Mouse (Mus musculus) myocyte (in vitro differentiated cells): ENCODE results near the gene Ier3. TPM values are rescaled to one million over a fixed set of nuclear protein-coding genes. Genes with fewer than 3 reads are reported as not detected.

Experiments
- H3K27me3 ChIP-seq: one replicate; pipeline ENCODE4 v1.6.1; 2011; ENCODE audit not compliant: control insufficient read depth, insufficient read depth, insufficient read length
- H3K36me3 ChIP-seq: one replicate; pipeline ENCODE4 v1.6.1; 2011; ENCODE audit not compliant: control insufficient read depth, insufficient read depth
- H3K4me2 ChIP-seq: one replicate; pipeline ENCODE4 v1.6.1; 2011; ENCODE audit warnings: low read depth, control low read depth
- H3K4me3 ChIP-seq: one replicate; pipeline ENCODE4 v1.5.1; 2011; ENCODE audit warnings: mild to moderate bottlenecking, control low read depth, moderate library complexity
- H3K79me2 ChIP-seq: one replicate; pipeline ENCODE4 v1.6.1; 2011; ENCODE audit not compliant: control insufficient read depth, insufficient read depth
- H3ac ChIP-seq: one replicate; pipeline ENCODE4 v1.6.1; 2011; ENCODE audit not compliant: control insufficient read depth, insufficient read length
- CEBPB ChIP-seq: IDR thresholded peaks from 2 replicates; pipeline ENCODE4 v1.6.1; 2011; ENCODE audit warnings: mild to moderate bottlenecking, moderate library complexity; ENCODE audit not compliant: poor library complexity, insufficient read depth, severe bottlenecking
- E2F4 ChIP-seq: IDR thresholded peaks from one replicate; pipeline ENCODE4 v1.6.1; 2011; ENCODE audit warnings: mild to moderate bottlenecking, control low read depth, moderate library complexity; ENCODE audit not compliant: insufficient read depth
- MAX ChIP-seq: IDR thresholded peaks from one replicate; pipeline ENCODE4 v1.6.1; 2011; ENCODE audit warnings: low read depth, mild to moderate bottlenecking, control low read depth
- MYOD1 ChIP-seq, 3 experiments: IDR thresholded peaks; one replicate each; pipeline ENCODE4 v1.6.1; 2011; ENCODE audit warnings: control low read depth in 2 of 3, low read depth in 2 of 3, mild to moderate bottlenecking in 2 of 3, moderate library complexity in 1 of 3; ENCODE audit not compliant: insufficient read length in 2 of 3, control insufficient read depth in 1 of 3
- MYOG ChIP-seq, 3 experiments: IDR thresholded peaks; one replicate each; pipeline ENCODE4 v1.6.1; 2011; ENCODE audit warnings: control low read depth in 2 of 3, low read depth in 2 of 3, mild to moderate bottlenecking in 2 of 3; ENCODE audit not compliant: insufficient read length in 2 of 3, control insufficient read depth in 1 of 3, insufficient read depth in 1 of 3
- POLR2A ChIP-seq: IDR thresholded peaks from one replicate; pipeline ENCODE4 v1.6.1; 2011; ENCODE audit warnings: low read depth, mild to moderate bottlenecking, control low read depth, moderate library complexity; ENCODE audit not compliant: insufficient read length
- POLR2AphosphoS2 ChIP-seq: IDR thresholded peaks from one replicate; pipeline ENCODE4 v1.6.1; 2011; ENCODE audit warnings: low read depth, control low read depth; ENCODE audit not compliant: insufficient read length
- REST ChIP-seq: IDR thresholded peaks from one replicate; pipeline ENCODE4 v1.6.1; 2011; ENCODE audit warnings: mild to moderate bottlenecking, control low read depth, moderate library complexity; ENCODE audit not compliant: insufficient read depth, insufficient read length
- SRF ChIP-seq: IDR thresholded peaks from one replicate; pipeline ENCODE4 v1.6.1; 2011; ENCODE audit warnings: low read depth; ENCODE audit not compliant: control insufficient read depth, insufficient read length
- TCF12 ChIP-seq: IDR thresholded peaks from one replicate; pipeline ENCODE4 v1.6.1; 2011; ENCODE audit warnings: mild to moderate bottlenecking, control low read depth; ENCODE audit not compliant: poor library complexity, insufficient read depth, severe bottlenecking
- TCF3 ChIP-seq: IDR thresholded peaks from one replicate; pipeline ENCODE4 v1.6.1; 2011; ENCODE audit warnings: low read depth, control low read depth; ENCODE audit not compliant: insufficient read length
- USF1 ChIP-seq: IDR thresholded peaks from one replicate; pipeline ENCODE4 v1.6.1; 2011; ENCODE audit warnings: low read depth, mild to moderate bottlenecking, control low read depth, moderate library complexity
- polyA plus RNA-seq: library from polyadenylated mRNA; unstranded; fragments of >200 nt; fragmentation: generic; extraction: Trizol; gene quantifications from one replicate; pipeline ENCODE4 v1.2.1, GENCODE M21; 2012; ENCODE audit warnings: missing spikeins

The Ier3 gene
- 45.1 TPM for polyA plus RNA-seq

DNA sequence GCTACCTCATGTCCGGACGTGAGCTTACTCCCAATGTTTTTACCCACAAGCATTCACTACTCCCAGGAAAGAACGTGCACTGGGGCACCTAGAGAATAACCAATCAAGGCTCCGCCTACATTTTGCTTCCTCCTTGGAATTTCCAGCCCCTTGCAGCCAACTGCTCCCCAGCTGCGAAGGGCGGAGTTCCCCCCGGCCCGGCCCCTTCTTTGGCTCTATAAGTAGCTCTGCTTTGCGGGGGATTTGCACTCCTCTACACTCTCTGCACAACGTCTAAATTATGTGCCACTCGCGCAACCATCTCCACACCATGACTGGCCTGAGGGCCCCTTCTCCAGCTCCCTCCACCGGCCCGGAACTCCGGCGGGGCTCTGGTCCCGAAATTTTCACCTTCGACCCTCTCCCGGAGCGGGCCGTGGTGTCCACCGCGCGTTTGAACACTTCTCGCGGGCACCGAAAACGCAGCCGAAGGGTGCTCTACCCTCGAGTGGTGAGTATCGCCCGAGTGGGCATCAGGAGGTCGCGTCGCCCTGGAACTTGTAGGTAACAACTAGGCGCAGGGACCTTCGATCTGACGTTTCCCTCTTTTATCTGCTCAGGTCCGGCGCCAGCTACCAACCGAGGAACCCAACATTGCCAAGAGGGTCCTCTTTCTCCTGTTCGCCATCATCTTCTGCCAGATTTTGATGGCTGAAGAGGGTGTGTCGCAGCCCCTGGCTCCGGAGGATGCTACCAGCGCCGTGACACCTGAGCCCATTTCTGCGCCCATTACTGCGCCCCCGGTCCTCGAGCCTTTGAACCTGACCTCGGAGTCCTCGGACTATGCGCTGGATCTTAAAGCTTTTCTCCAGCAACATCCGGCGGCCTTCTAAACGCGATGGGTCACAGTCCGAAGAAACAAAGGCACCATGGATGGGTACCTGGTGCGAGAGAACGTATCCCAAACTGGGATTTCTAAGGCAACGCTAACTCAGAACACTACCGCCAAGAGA is at the start of gene Ier3:
Gene Ier3, plus strand, starts transcription at position 246 of the 992 bp plus-strand sequence.
- peak within 1 kb of the TSS; percentile 24 for H3ac ChIP-seq
- peak within 1 kb of the TSS; percentile 100 for H3K4me3 ChIP-seq
- H3K36me3 ChIP-seq, result peaks cover 4% of the 10 kb centered on the region
- peak within 1 kb of the TSS; percentile 96 for H3K4me2 ChIP-seq
- H3K27me3 ChIP-seq, result no peaks in the 10 kb centered on the region
- peaks cover 11% of the 10 kb centered on the region for H3K79me2 ChIP-seq
- TF ChIP-seq MYOG (IDR thresholded peaks at IDR 0.05; ENCODE audit: control insufficient read depth in 1 of 3, insufficient read depth in 1 of 3, insufficient read length in 2 of 3, low read depth in 2 of 3) (peak in 1 of 3 experiments; percentile 57), SRF (no peak), POLR2AphosphoS2 (peak; percentile 97), MYOD1 (IDR thresholded peaks at IDR 0.05; ENCODE audit: control insufficient read depth in 1 of 3, insufficient read length in 2 of 3, low read depth in 2 of 3) (no peak), POLR2A (peak; percentile 92)

DNA sequence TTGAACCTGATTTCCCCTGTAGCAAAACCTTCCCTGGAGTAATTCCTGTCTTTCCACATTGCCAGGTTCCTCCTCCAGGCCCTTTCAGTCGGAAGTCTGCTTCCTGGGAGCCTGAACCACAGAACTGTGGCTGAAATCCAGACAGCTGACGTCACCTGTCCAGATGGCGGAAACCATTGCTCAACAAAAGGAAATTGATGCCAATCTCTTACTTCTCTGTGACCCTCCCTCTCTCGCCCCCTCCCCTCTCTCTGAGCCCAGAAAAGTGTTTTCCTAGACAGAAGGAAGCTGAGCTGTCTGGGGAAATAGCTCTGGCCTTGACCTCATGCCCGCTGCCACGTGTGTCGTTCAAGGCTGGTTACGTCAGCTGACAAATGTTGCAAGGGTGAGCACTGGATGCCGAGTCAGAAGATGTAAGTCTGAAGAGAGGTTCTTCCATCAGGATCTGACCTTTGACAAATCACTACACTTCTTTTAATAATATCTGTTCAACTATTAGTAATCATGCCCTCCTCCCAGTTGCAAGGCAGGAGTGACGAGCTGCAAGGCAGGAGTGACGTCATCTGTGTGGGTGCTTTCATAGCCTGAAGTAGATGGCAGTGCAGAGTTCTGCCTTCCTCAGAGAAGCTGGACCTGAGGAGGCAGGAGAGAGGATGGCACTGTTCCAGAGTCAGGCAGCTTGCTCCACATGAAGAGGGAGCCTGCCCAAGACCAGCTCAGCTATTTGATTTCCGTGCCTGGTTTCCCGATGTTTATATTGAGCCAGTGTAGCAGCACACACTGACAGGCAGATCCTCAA is 44.5 kb upstream of the Ier3 start:
- H3K27me3 ChIP-seq, result no peaks in the 10 kb centered on the region
- peak overlapping the region; percentile 61 for H3K4me2 ChIP-seq
- no peak overlapping the region for H3ac ChIP-seq
- H3K36me3 ChIP-seq, result no peaks in the 10 kb centered on the region
- no peak overlapping the region for H3K4me3 ChIP-seq
- H3K79me2 ChIP-seq, result no peaks in the 10 kb centered on the region
- peak; percentile 57 for TF ChIP-seq USF1
- TF ChIP-seq POLR2AphosphoS2, result no peak
- TF ChIP-seq SRF, result no peak
- no peak for TF ChIP-seq MAX
- no peak for TF ChIP-seq TCF3
- TF ChIP-seq E2F4, result no peak
- no peak for TF ChIP-seq REST
- no peak for TF ChIP-seq POLR2A
- TF ChIP-seq TCF12, result peak; percentile 50
- peak in 2 of 3 experiments; percentile 24 to 45 for TF ChIP-seq MYOD1 (IDR thresholded peaks at IDR 0.05; ENCODE audit: control insufficient read depth in 1 of 3, insufficient read length in 2 of 3, low read depth in 2 of 3)
- peak in 1 of 3 experiments; percentile 67 for TF ChIP-seq MYOG (IDR thresholded peaks at IDR 0.05; ENCODE audit: control insufficient read depth in 1 of 3, insufficient read depth in 1 of 3, insufficient read length in 2 of 3, low read depth in 2 of 3)
- TF ChIP-seq CEBPB, result peak; percentile 99

DNA sequence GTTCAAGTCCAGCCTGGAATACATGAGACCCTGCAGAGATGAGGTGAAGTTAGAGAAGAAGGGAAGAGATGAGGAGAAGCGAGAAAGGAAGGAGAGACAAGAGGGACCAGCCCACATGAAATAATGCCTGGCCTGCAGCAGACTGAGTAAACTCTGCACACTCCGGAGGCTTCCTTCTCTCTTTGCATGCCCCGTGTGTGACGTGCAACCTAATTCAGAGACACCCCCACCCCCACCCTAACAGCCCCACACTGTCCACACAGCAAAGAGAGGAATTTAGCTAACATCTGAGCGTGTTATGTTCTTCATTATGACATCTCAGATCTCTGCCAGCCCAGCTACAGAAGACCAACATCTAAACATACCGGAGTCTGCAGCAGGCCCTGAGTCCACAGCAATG is 42.5 kb upstream of the Ier3 start:
- H3K27me3 ChIP-seq, result no peaks in the 10 kb centered on the region

GRCm38 (mm10) chr17:35779466-35780205 is 41.8 kb upstream of the Ier3 start:
- Histone ChIP-seq H3K4me2 (peak overlapping the region; percentile 25), H3K36me3 (no peaks in the 10 kb centered on the region), H3K27me3 (no peaks in the 10 kb centered on the region), H3ac (no peak overlapping the region), H3K4me3 (no peak overlapping the region), H3K79me2 (no peaks in the 10 kb centered on the region)
- TF ChIP-seq SRF (no peak), USF1 (no peak), TCF3 (no peak), MYOG (IDR thresholded peaks at IDR 0.05; ENCODE audit: control insufficient read depth in 1 of 3, insufficient read depth in 1 of 3, insufficient read length in 2 of 3, low read depth in 2 of 3) (peak in 1 of 3 experiments; percentile 62), POLR2A (no peak), E2F4 (no peak)

More for the DNA sequence above, 42.5 kb upstream of the Ier3 start:
- Histone ChIP-seq H3K79me2 (no peaks in the 10 kb centered on the region), H3ac (no peak overlapping the region), H3K4me3 (no peak overlapping the region), H3K36me3 (no peaks in the 10 kb centered on the region), H3K4me2 (no peak overlapping the region)
- TF ChIP-seq USF1 (no peak), POLR2AphosphoS2 (no peak), CEBPB (no peak), MAX (no peak), POLR2A (no peak), SRF (no peak), TCF3 (no peak), MYOD1 (IDR thresholded peaks at IDR 0.05; ENCODE audit: control insufficient read depth in 1 of 3, insufficient read length in 2 of 3, low read depth in 2 of 3) (no peak), REST (no peak), TCF12 (no peak), MYOG (IDR thresholded peaks at IDR 0.05; ENCODE audit: control insufficient read depth in 1 of 3, insufficient read depth in 1 of 3, insufficient read length in 2 of 3, low read depth in 2 of 3) (no peak), E2F4 (no peak)
